Mouse (Mus musculus) hindlimb bud, embryonic 11.5 days (tissue): ENCODE results near the gene Rsph14.

Source experiments
- DNase-seq: peaks from one replicate; pipeline ENCODE4 v3.0.0-alpha.2; 2012; ENCODE audit warnings: low read depth, low spot score; ENCODE audit errors: extremely low spot score

Gene Rsph14

GRCm38 (mm10) chr10:74935016-74935415 lies 97.4 kb downstream of the Rsph14 start:
- DNase-seq = no peak

DNA sequence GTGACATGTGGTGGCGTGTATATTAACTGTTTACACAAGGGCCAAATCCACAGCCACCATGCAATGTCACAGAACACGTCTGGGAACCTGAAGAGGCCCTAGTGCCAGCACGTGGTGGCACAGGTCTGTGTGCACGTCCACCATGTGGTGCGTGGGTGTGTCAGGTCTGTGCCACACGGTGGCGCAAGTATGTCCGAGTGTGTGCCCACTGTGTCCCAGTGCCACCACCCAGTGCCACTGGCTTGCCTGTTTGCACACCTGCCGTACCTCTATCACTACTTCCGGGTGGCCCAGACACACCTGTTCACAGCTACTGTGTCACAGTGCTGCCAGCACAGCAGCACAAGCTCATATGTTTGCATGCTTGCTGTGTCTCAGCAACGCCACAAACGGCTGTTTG lies 97.9 kb downstream of the Rsph14 start:
- no peak for DNase-seq

- DNase-seq = no peak
These were observed 98.7 kb downstream of the Rsph14 start for GRCm38 (mm10) chr10:74933548-74934190.

- DNase-seq = no peak
These were observed 99.9 kb downstream of the Rsph14 start for GRCm38 (mm10) chr10:74932487-74932886.

DNA sequence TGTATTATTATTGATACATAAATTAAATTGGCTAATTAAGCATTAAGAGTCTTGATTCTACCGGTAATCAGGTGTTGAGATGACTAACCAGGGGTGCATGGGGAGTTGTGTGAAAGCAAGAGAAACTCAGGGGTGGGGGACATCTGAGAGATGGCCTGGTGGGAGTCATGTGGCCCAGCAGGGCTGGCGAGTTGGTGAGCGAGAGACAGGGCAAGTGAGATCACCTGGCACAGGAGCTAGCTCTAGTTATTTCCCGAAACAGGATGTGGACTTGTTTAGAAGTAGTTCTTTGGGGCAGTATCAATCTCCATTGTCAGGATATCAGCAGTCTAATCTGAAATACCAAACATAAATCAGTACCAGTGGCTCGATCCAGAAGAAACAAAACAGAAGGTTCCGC lies 100.8 kb downstream of the Rsph14 start:
- no peak for DNase-seq

DNA sequence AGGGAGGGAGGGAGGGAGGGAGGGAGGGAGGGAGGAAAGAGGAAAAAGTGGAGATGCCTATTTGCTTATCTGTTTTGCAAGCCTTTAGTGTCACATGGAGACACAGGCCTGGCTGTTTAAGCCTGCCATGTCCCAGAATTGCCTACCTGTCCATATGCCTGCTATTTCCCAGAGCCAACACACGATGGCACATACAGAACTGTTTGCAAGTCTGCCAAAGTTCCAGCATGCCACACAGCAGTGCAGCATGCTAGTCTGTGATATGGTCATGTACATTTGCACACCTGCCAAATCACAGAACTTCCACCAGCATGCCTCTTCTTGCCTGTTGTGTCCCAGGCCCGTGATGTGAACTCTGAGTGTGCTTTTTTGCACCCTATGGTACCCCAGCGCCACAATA lies 101.8 kb downstream of the Rsph14 start:
- no peak for DNase-seq

- DNase-seq = no peak
These were observed 102.8 kb downstream of the Rsph14 start for GRCm38 (mm10) chr10:74929578-74929977.

DNA sequence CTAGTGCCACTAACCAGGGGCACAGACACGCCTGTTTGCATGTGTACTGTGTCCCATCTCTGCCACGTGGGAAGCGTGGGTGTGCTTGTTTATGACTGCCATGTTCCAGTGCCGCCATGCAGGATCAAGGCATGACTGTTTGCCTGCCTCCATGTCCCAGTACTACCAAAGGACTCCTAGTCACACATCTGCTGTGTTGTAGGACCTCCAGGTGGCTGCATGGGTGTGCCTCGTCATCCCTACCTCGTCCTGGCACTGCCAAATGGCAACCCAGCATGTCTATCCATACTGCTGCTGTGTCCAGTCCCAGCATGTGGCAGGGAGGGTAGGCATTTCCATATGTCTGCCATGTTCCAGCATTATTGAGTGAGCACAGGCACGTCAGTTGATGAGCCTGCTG lies 104.1 kb downstream of the Rsph14 start:
- no peak for DNase-seq

GRCm38 (mm10) chr10:74925324-74925723 lies 107.1 kb downstream of the Rsph14 start:
- no peak for DNase-seq

- DNase-seq = no peak
These were observed 108.1 kb downstream of the Rsph14 start for GRCm38 (mm10) chr10:74924274-74924673.

- DNase-seq = no peak
These were observed 109.6 kb downstream of the Rsph14 start for GRCm38 (mm10) chr10:74922763-74923162.

DNA sequence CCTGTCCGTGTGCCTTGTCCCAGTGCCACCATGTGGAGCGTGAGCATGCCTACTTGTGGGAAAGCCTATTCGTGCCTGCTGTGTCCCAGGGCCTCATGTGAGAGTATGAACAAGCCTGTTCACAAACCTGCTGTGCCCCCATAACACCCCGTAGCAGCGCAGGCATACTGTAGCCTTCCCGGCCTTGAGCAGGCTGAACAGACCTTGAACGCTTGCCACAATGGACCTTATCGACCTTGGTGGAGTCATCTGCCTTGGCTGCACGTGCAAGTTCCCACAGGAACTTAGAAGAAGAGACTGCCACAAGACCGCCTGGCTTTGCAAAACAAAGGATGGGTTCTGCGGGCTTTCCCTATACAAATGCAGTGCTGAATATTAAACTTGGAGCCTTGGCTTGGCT lies 110.8 kb downstream of the Rsph14 start:
- DNase-seq = no peak

DNA sequence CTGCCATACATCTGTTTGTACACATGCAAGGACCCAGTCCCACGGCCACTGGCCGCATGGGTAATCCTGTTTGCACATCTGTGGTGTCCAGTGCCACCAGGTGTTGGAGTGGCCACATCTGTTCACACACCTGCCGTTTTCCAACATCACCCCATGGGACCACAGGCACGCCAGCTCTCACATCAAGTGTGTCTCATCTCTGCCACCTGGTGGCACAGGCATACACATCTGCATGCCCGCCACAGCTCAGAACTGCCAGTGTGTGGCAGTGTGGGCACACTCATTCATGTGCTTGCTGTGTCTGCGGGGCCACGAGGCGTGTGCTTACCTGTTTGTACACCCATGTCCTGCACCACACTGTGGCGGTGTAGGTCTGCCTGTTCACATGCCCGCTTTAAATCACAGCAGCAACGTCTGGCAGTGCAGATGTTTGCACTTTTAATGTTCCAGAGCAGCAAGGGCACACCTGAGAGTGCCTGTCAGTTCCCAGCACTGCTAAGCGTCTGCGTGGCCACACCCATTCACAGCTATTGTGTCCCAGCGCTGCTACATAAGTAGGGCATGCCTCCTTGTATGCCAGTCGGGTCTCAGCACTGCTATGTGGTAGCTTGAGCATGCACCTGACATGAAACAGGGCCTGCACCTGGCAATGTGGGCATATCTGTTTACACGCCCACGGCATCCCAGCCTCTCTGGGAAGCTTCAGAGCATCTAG lies 111.4 kb downstream of the Rsph14 start:
- DNase-seq = no peak

DNA sequence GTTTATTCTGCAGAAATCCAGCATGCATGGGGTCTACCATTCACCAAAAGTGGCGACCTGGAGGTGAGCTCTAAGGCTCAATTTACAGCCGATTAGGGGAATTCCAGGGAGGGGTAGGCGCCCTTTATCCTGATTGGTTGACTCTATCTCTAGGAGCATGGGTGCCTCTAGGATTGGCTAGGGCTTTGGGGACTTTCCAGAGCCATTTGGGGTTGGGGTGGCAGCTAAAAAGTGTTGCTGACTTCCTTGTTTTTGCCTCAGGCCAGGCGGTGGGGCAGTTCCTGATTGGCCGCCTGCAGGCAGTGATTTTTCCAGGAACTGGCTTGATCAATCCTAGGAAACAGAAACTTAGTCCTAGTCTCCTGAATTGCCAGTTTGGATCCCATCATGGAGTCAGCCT lies 113.1 kb downstream of the Rsph14 start:
- DNase-seq = no peak

GRCm38 (mm10) chr10:74908431-74908830 lies 124.0 kb downstream of the Rsph14 start:
- DNase-seq = no peak
